25 mouse cellular contexts compared by ENCODE assay signal in genomic region chr5:115850250-115851028, GRCm38 (mm10). TPM values are rescaled to one million over a fixed set of nuclear protein-coding genes. Genes with fewer than 3 reads are reported as not detected.
DNase-seq lines count a peak whose midpoint lies in the region; ATAC-seq and TF ChIP-seq lines count a peak whose summit lies in the region.
"Had no signal": no experiment of that assay in that cellular context is flagged by ENCODE, and none has a peak within 500 bp of the region (broad histone marks: within the 10 kb centered on the region; RNA-seq: fewer than 3 reads in every experiment).

No protein-coding gene starts in this region.

- DNase-seq in liver: no peak
- DNase-seq in yolk sac, embryonic 10.5 days (ENCODE audit: low spot score): peak; percentile 57
- no peak for DNase-seq in midbrain, embryonic 11.5 days (ENCODE audit: low spot score, missing footprints)
- no peak for DNase-seq in heart, postnatal 10 days
- DNase-seq: adrenal gland, postnatal 14 days; cerebellum, adult 18-20 months; cerebellum, postnatal 25 days; embryo, embryonic 11 days; gastrocnemius, postnatal 14 days; heart, adult 18-20 months; heart, postnatal 36 days; lung, postnatal 36 days; spleen, adult 18-20 months; thymus, postnatal 36 days had no signal

- no peak overlapping the region for H3K4me3 ChIP-seq in intestine, postnatal 0 days (ENCODE audit: low read depth, low read length)
- no peak overlapping the region for H3K4me3 ChIP-seq in intestine, embryonic 16.5 days (ENCODE audit: low read length)
- H3K4me3 ChIP-seq in liver, embryonic 12.5 days: no peak overlapping the region
- peak overlapping the region; percentile 15; the same call in 1 of the 2 replicates for H3K4me3 ChIP-seq in liver, embryonic 16.5 days (ENCODE audit: low read depth, low read length)
- no peak overlapping the region for H3K4me3 ChIP-seq in midbrain, embryonic 11.5 days (ENCODE audit: low read depth, low read length)
- H3K4me3 ChIP-seq: forebrain, embryonic 12.5 days; heart, embryonic 13.5 days; hindbrain, embryonic 15.5 days; intestine, embryonic 15.5 days; limb, embryonic 10.5 days had no signal

- H3K27me3 ChIP-seq in intestine, postnatal 0 days (replicated peaks; ENCODE audit: control insufficient read depth, insufficient read depth, low read length): no peaks in the 10 kb centered on the region
- no peaks in the 10 kb centered on the region for H3K27me3 ChIP-seq in intestine, embryonic 16.5 days (replicated peaks; ENCODE audit: control insufficient read depth, insufficient read depth, low read length)
- no peaks in the 10 kb centered on the region for H3K27me3 ChIP-seq in liver, embryonic 12.5 days (replicated peaks)
- H3K27me3 ChIP-seq in liver, embryonic 16.5 days (ENCODE audit: control insufficient read depth, insufficient read depth, low read depth, low read length): no peaks in the 10 kb centered on the region
- no peaks in the 10 kb centered on the region for H3K27me3 ChIP-seq in midbrain, embryonic 11.5 days (ENCODE audit: control insufficient read depth, insufficient read depth, low read length)
- H3K27me3 ChIP-seq: forebrain, embryonic 12.5 days; heart, embryonic 13.5 days; hindbrain, embryonic 15.5 days; intestine, embryonic 15.5 days had no signal

- no peak for TF ChIP-seq CTCF in intestine, postnatal 0 days (IDR thresholded peaks at IDR 0.05; ENCODE audit: low read depth)

- intact Hi-C loops in heart, postnatal 10 days (cut with DNase I): no loop called here

- H3K9ac ChIP-seq in intestine, postnatal 0 days (ENCODE audit: low read depth, low read length): no peak overlapping the region
- H3K9ac ChIP-seq in intestine, embryonic 16.5 days (ENCODE audit: low read depth, low read length): no peak overlapping the region
- H3K9ac ChIP-seq in liver, embryonic 12.5 days: no peak overlapping the region
- H3K9ac ChIP-seq in liver, embryonic 16.5 days (ENCODE audit: low read depth, low read length): no peak overlapping the region
- no peak overlapping the region for H3K9ac ChIP-seq in midbrain, embryonic 11.5 days (ENCODE audit: low read length)
- H3K9ac ChIP-seq: forebrain, embryonic 12.5 days; heart, embryonic 13.5 days; hindbrain, embryonic 15.5 days; intestine, embryonic 15.5 days; liver, embryonic 14.5 days had no signal

- H3K36me3 ChIP-seq in intestine, postnatal 0 days (ENCODE audit: control insufficient read depth, insufficient read depth): peaks cover 11% of the 10 kb centered on the region
- 0 out of 2 replicates have a peak, but pooled peaks cover 9% of the 10 kb centered on the region for H3K36me3 ChIP-seq in intestine, embryonic 16.5 days (ENCODE audit: control insufficient read depth, insufficient read depth, low read length)
- H3K36me3 ChIP-seq in liver, embryonic 12.5 days: peaks cover 91% of the 10 kb centered on the region
- H3K36me3 ChIP-seq in liver, embryonic 16.5 days (ENCODE audit: control insufficient read depth, insufficient read depth): peaks cover 44% of the 10 kb centered on the region
- peaks cover 9% of the 10 kb centered on the region for H3K36me3 ChIP-seq in midbrain, embryonic 11.5 days (ENCODE audit: control insufficient read depth, insufficient read depth, low read length)
- H3K36me3 ChIP-seq: hindbrain, embryonic 15.5 days had no signal

- 67% methylated on average over 17 of the region's 17 CpGs for WGBS in intestine, postnatal 0 days
- 77% methylated on average over 17 of the region's 17 CpGs for WGBS in intestine, embryonic 16.5 days
- 82% methylated on average over 17 of the region's 17 CpGs for WGBS in liver, embryonic 12.5 days (ENCODE audit: insufficient replicate concordance)
- 81% methylated on average over 17 of the region's 17 CpGs for WGBS in liver, embryonic 16.5 days (ENCODE audit: insufficient replicate concordance)
- 90% methylated on average over 17 of the region's 17 CpGs for WGBS in midbrain, embryonic 11.5 days

- peaks cover 3% of the 10 kb centered on the region; the same call in 1 of the 2 replicates for H3K4me1 ChIP-seq in intestine, postnatal 0 days (replicated peaks; ENCODE audit: control insufficient read depth, insufficient read depth, low read length)
- peaks cover 8% of the 10 kb centered on the region for H3K4me1 ChIP-seq in intestine, embryonic 16.5 days (ENCODE audit: control insufficient read depth, insufficient read depth, low read length)
- H3K4me1 ChIP-seq in liver, embryonic 12.5 days: peaks cover 46% of the 10 kb centered on the region
- H3K4me1 ChIP-seq in liver, embryonic 16.5 days (ENCODE audit: control insufficient read depth, low read depth, low read length): peaks cover 15% of the 10 kb centered on the region
- peaks cover 14% of the 10 kb centered on the region for H3K4me1 ChIP-seq in midbrain, embryonic 11.5 days (ENCODE audit: control insufficient read depth, insufficient read depth, low read length)

- peak overlapping the region; percentile 27; the same call in 1 of the 2 replicates for H3K4me2 ChIP-seq in intestine, postnatal 0 days (replicated peaks; ENCODE audit: low read depth)
- no peak overlapping the region for H3K4me2 ChIP-seq in intestine, embryonic 16.5 days (ENCODE audit: low read depth, low read length)
- H3K4me2 ChIP-seq in liver, embryonic 12.5 days: no peak overlapping the region
- H3K4me2 ChIP-seq in liver, embryonic 16.5 days (ENCODE audit: low read depth, low read length): peak overlapping the region; percentile 34
- H3K4me2 ChIP-seq in midbrain, embryonic 11.5 days: no peak overlapping the region
- H3K4me2 ChIP-seq: forebrain, embryonic 12.5 days; heart, embryonic 13.5 days; hindbrain, embryonic 15.5 days; intestine, embryonic 15.5 days had no signal

- ATAC-seq in intestine, postnatal 0 days: no peak
- no peak for ATAC-seq in intestine, embryonic 16.5 days
- no peak for ATAC-seq in liver, embryonic 12.5 days
- ATAC-seq in liver, embryonic 16.5 days (ENCODE audit: low read depth): peak; percentile 35; the same call in 1 of the 2 replicates
- no peak for ATAC-seq in midbrain, embryonic 11.5 days (ENCODE audit: low FRiP score)
- ATAC-seq: intestine, embryonic 15.5 days had no signal

- H3K27ac ChIP-seq in intestine, postnatal 0 days (ENCODE audit: low read depth, low read length): no peak overlapping the region
- no peak overlapping the region for H3K27ac ChIP-seq in intestine, embryonic 16.5 days (ENCODE audit: low read length)
- peak overlapping the region; percentile 51 for H3K27ac ChIP-seq in liver, embryonic 12.5 days
- H3K27ac ChIP-seq in liver, embryonic 16.5 days (ENCODE audit: low read length): no peak overlapping the region
- no peak overlapping the region for H3K27ac ChIP-seq in midbrain, embryonic 11.5 days (ENCODE audit: low read depth, low read length)
- H3K27ac ChIP-seq: forebrain, embryonic 12.5 days; heart, embryonic 13.5 days; hindbrain, embryonic 15.5 days; intestine, embryonic 15.5 days; limb, embryonic 10.5 days; liver, embryonic 14.5 days had no signal

- H3K9me3 ChIP-seq in intestine, postnatal 0 days (ENCODE audit: control insufficient read depth): no peaks in the 10 kb centered on the region
- H3K9me3 ChIP-seq in intestine, embryonic 16.5 days (ENCODE audit: control insufficient read depth, low read length): no peaks in the 10 kb centered on the region
- no peaks in the 10 kb centered on the region for H3K9me3 ChIP-seq in liver, embryonic 12.5 days (replicated peaks)
- H3K9me3 ChIP-seq in liver, embryonic 16.5 days (replicated peaks; ENCODE audit: control insufficient read depth, low read length): no peaks in the 10 kb centered on the region
- no peaks in the 10 kb centered on the region; the same call in 1 of the 2 replicates for H3K9me3 ChIP-seq in midbrain, embryonic 11.5 days (ENCODE audit: control insufficient read depth, low read length)
- H3K9me3 ChIP-seq: forebrain, embryonic 12.5 days; G1E; heart, embryonic 13.5 days; hindbrain, embryonic 15.5 days; intestine, embryonic 15.5 days; limb, embryonic 10.5 days had no signal

RNA-seq across cellular contexts. Expression of gene Cit, which starts 5.4 kb away (rescaled TPM):
- 3.7 and 3.8 TPM in 2 replicates for polyA plus RNA-seq in intestine, postnatal 0 days (2015; fragmentation: Nextera tagmentation; extraction: Ambion mirVana)
- 20.0 and 21.5 TPM in 2 replicates for polyA plus RNA-seq in intestine, embryonic 16.5 days (2015; fragmentation: Nextera tagmentation; extraction: Ambion mirVana)
- 55.8 and 58.4 TPM in 2 replicates for polyA plus RNA-seq in liver, embryonic 12.5 days (2016; fragmentation: Nextera tagmentation; extraction: Ambion mirVana)
- 32.7 and 34.1 TPM in 2 replicates for polyA plus RNA-seq in liver, embryonic 16.5 days (2015; fragmentation: Nextera tagmentation; extraction: Ambion mirVana)
- 27.6 and 30.7 TPM in 2 replicates for polyA plus RNA-seq in midbrain, embryonic 11.5 days (2014; fragmentation: Nextera tagmentation; extraction: Ambion mirVana)
- 1 to 10 TPM; 9.6 to 9.8 TPM for total RNA-seq in heart, postnatal 10 days (2021)

Comparison
In these comparisons a context has a peak if more than half of its experiments do, and no peak if none do; other contexts are left out.
1. H3K4me2 ChIP-seq: peak in intestine, postnatal 0 days (single experiment) and liver, embryonic 16.5 days (single experiment); none in intestine, embryonic 16.5 days (single experiment), liver, embryonic 12.5 days (single experiment) and midbrain, embryonic 11.5 days (single experiment).